Mouse (Mus musculus) C2C12 (cell line): ENCODE measurements around the gene Pkib.

Experiments
- CEBPB ChIP-seq: IDR thresholded peaks from one replicate; pipeline ENCODE4 v1.6.1; 2011; ENCODE audit warnings: low read depth, mild to moderate bottlenecking, control low read depth, moderate library complexity
- CTCF ChIP-seq: IDR thresholded peaks from one replicate; pipeline ENCODE4 v1.5.1; 2011; ENCODE audit not compliant: control insufficient read depth, insufficient read depth, insufficient read length
- MAX ChIP-seq: IDR thresholded peaks from one replicate; pipeline ENCODE4 v1.6.1; 2011; ENCODE audit warnings: mild to moderate bottlenecking, control low read depth
- MYOD1 ChIP-seq: IDR thresholded peaks from one replicate; pipeline ENCODE4 v1.6.1; 2011; ENCODE audit warnings: low read depth; ENCODE audit not compliant: control insufficient read depth, insufficient read length
- MYOG ChIP-seq: IDR thresholded peaks from one replicate; pipeline ENCODE4 v1.6.1; 2011; ENCODE audit not compliant: control insufficient read depth, insufficient read length; ENCODE audit errors: extremely low read depth
- USF1 ChIP-seq: IDR thresholded peaks from one replicate; pipeline ENCODE4 v1.6.1; 2011; ENCODE audit warnings: low read depth, mild to moderate bottlenecking, control low read depth, moderate library complexity

DNA sequence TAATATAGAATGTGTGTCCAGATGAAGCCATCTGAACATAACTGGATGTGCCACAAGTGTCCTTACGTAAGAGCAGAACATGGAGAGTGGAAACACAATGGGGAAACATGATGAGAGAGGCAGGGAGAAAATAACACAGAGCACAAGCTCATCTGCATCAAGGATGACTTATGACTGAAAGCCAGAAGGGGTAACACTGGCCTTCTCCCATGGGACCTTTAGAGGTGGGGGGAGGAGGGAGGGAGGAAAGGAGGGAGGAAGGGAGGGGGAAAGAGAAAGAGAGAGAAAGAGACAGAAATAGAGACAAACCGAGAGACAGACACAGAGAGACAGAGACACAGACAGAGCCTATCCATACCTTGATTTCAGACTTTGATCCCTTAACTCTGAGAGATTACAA, 4.0 kb upstream of the Pkib start:
- no peak for TF ChIP-seq MAX
- TF ChIP-seq CTCF = no peak
- TF ChIP-seq CEBPB = no peak
- no peak for TF ChIP-seq MYOG
- no peak for TF ChIP-seq USF1
- no peak for TF ChIP-seq MYOD1
